Mouse (Mus musculus) liver, adult 2 months (tissue): ENCODE measurements at regions not wholly inside any gene's neighbourhood (a gene's known extent, or its start where the extent isn't known, plus 50 kb on each side); places are given as distances from the start of the nearest gene placed in this dataset.

ENCODE experiments used
- DNase-seq: peaks from one replicate; pipeline ENCODE4 v3.0.0-alpha.2; 2011; ENCODE audit warnings: low read depth, low spot score; ENCODE audit errors: extremely low read depth
- H3K27ac ChIP-seq: fragments of 200-500 bp; replicated peaks from 2 replicates; pipeline ENCODE4 v1.5.1; 2012; ENCODE audit warnings: low read depth, mild to moderate bottlenecking, control low read depth, inconsistent platforms, low read length; ENCODE audit not compliant: insufficient read depth
- H3K27me3 ChIP-seq: fragments of 200-500 bp; 2 replicates; pipeline ENCODE4 v1.6.1; 2012; ENCODE audit warnings: mild to moderate bottlenecking, moderate library complexity, low read length, inconsistent platforms; ENCODE audit not compliant: control insufficient read depth, insufficient read depth
- H3K36me3 ChIP-seq: fragments of 200-500 bp; 2 replicates; pipeline ENCODE4 v1.6.1; 2012; ENCODE audit warnings: low read length, inconsistent platforms; ENCODE audit not compliant: control insufficient read depth, insufficient read depth
- H3K4me1 ChIP-seq: fragments of 200-500 bp; 2 replicates; pipeline ENCODE4 v1.6.1; 2011; ENCODE audit warnings: low read length; ENCODE audit not compliant: control insufficient read depth, insufficient read depth
- H3K4me3 ChIP-seq: fragments of 200-500 bp; 2 replicates; pipeline ENCODE4 v1.5.1; 2011; ENCODE audit warnings: low read depth, mild to moderate bottlenecking, control low read depth, low read length, moderate library complexity; ENCODE audit not compliant: insufficient read depth
- H3K79me2 ChIP-seq: fragments of 200-500 bp; 2 replicates; pipeline ENCODE4 v1.6.1; 2012; ENCODE audit warnings: inconsistent platforms, mild to moderate bottlenecking, low read length, moderate library complexity; ENCODE audit not compliant: control insufficient read depth, insufficient read depth
- H3K9ac ChIP-seq: fragments of 200-500 bp; 2 replicates; pipeline ENCODE4 v1.6.1; 2012; ENCODE audit warnings: low read depth, mild to moderate bottlenecking, control low read depth, inconsistent platforms, low read length
- CTCF ChIP-seq: fragments of 200-500 bp; IDR thresholded peaks from 2 replicates; pipeline ENCODE4 v1.5.1; 2011; ENCODE audit warnings: low read depth, low read length, control low read depth
- POLR2A ChIP-seq: fragments of 200-500 bp; IDR thresholded peaks from 2 replicates; pipeline ENCODE4 v1.6.1; 2011; ENCODE audit warnings: low read length, control low read depth; ENCODE audit not compliant: insufficient read depth; ENCODE audit errors: extremely low read depth
- WGBS: fragments of 180-500 bp; shearing (Covaris S2); methylation state at CpG from one replicate; pipeline ENCODE4 v1.1.7; 2018; 5-methylcytosine and 5-hydroxymethylcytosine counted together

DNA sequence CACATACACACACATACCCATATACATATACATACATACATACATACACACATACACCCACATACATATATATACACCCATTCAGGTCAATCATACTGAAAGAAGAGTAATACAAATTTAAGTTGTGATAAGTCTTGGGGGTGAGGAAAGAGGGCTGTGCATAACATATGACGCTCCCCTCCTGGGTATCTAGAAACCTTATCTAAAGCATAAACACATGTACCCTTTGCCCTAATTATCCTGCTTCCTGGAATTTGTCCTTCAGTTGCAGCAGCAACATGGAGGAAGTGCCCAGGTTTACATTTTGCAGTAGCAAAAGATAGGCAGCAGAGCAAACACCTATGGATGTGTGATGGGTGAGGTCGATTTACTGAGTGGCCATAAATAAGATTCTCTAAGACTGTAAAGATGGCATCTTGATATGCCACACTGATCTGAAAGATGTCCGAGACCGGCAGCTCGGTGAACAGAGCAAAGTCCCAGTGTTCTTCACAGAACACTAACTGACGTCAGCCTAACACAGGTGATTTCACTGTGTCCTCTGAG lies 172.0 kb upstream of the Irf2bp2 start:
- DNase-seq = no peak
- H3K27ac ChIP-seq = no peak overlapping the region
- 43% methylated on average over 6 of the region's 6 CpGs for WGBS
- H3K36me3 ChIP-seq = no peaks in the 10 kb centered on the region
- no peak overlapping the region for H3K4me3 ChIP-seq
- H3K79me2 ChIP-seq = no peaks in the 10 kb centered on the region
- H3K27me3 ChIP-seq = no peaks in the 10 kb centered on the region
- H3K4me1 ChIP-seq = peaks cover 2% of the 10 kb centered on the region; the same call in 1 of the 2 replicates
- TF ChIP-seq CTCF (no peak), POLR2A (no peak)
- no peak overlapping the region for H3K9ac ChIP-seq

DNA sequence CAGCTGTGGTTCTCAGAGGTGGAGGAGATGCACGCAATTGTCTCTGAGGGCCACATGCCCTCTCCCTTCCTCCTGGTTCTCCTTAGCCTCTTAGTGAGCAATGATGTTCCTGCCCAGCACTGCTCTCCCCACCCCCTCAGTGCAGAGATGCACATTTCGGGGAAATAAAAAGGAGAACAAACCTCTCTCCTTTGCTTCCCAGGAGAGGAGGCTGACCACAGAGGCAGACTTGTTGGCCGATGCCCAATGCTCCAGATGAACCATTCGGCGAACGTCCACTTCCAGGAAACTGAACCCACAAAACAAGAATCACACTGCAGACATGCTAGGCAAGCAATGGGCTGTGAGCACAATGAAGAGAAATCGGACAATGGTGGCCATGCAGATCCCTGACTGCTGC lies 169.8 kb upstream of the Irf2bp2 start:
- WGBS = 87% methylated on average over 7 of the region's 7 CpGs
- H3K9ac ChIP-seq = no peak overlapping the region
- peaks cover 2% of the 10 kb centered on the region; the same call in 1 of the 2 replicates for H3K4me1 ChIP-seq
- H3K36me3 ChIP-seq = no peaks in the 10 kb centered on the region
- no peak overlapping the region for H3K4me3 ChIP-seq
- no peak for TF ChIP-seq CTCF
- no peak for TF ChIP-seq POLR2A
- no peak for DNase-seq
- H3K27me3 ChIP-seq = no peaks in the 10 kb centered on the region
- H3K79me2 ChIP-seq = no peaks in the 10 kb centered on the region
- H3K27ac ChIP-seq = no peak overlapping the region

DNA sequence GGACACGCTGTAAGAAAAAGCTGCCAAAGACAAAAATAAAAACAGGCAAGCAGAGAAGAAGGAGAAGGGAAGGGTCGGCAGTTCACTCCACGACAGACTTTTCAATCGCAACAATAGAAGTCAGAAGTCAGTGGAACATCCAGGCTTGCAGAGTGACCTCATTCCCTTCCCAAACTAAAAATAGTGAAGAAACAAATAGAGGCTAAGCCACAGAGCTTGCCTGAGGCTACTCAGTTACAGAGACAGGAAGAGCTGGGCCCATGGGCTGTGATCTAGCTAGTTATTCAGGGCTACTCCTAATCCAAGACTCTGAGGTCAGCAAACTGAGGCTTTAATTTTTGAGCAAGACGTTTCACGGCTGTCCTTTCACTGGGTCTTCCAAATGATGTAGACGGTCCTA lies 165.9 kb upstream of the Irf2bp2 start:
- WGBS = 82% methylated on average over 7 of the region's 7 CpGs
- H3K27ac ChIP-seq = no peak overlapping the region

DNA sequence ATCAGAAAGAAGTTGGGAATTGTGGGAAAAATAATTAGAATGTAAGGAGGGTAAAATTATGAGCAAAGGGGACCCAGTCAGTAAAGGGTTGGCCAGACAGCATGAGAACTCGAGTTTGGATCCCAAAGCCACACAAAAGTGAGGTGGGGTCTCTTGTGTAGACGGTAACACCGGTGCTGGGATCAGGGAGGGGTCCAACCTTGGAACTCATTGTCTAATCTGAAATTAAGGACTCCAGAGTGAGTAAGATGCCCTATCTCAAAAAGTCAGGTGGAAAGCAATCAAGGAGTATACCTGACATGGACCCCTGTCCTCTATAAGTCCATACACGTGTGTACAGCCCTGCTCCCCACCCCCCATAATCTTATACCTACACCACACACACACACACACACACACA lies 165.2 kb upstream of the Irf2bp2 start:
- no peak for DNase-seq
- no peaks in the 10 kb centered on the region for H3K36me3 ChIP-seq
- H3K9ac ChIP-seq = no peak overlapping the region
- no peak overlapping the region for H3K27ac ChIP-seq
- peaks cover 4% of the 10 kb centered on the region; the same call in 1 of the 2 replicates for H3K4me1 ChIP-seq
- TF ChIP-seq POLR2A = no peak
- no peak for TF ChIP-seq CTCF
- 92% methylated on average over 4 of the region's 4 CpGs for WGBS
- no peaks in the 10 kb centered on the region for H3K79me2 ChIP-seq
- H3K4me3 ChIP-seq = no peak overlapping the region
- no peaks in the 10 kb centered on the region for H3K27me3 ChIP-seq

More for the DNA sequence above, 165.9 kb upstream of the Irf2bp2 start:
- Histone ChIP-seq H3K27me3 (no peaks in the 10 kb centered on the region), H3K4me1 (peaks cover 2% of the 10 kb centered on the region; the same call in 1 of the 2 replicates), H3K9ac (no peak overlapping the region), H3K79me2 (no peaks in the 10 kb centered on the region), H3K36me3 (no peaks in the 10 kb centered on the region), H3K4me3 (no peak overlapping the region)
- TF ChIP-seq CTCF (no peak), POLR2A (no peak)
- no peak for DNase-seq

DNA sequence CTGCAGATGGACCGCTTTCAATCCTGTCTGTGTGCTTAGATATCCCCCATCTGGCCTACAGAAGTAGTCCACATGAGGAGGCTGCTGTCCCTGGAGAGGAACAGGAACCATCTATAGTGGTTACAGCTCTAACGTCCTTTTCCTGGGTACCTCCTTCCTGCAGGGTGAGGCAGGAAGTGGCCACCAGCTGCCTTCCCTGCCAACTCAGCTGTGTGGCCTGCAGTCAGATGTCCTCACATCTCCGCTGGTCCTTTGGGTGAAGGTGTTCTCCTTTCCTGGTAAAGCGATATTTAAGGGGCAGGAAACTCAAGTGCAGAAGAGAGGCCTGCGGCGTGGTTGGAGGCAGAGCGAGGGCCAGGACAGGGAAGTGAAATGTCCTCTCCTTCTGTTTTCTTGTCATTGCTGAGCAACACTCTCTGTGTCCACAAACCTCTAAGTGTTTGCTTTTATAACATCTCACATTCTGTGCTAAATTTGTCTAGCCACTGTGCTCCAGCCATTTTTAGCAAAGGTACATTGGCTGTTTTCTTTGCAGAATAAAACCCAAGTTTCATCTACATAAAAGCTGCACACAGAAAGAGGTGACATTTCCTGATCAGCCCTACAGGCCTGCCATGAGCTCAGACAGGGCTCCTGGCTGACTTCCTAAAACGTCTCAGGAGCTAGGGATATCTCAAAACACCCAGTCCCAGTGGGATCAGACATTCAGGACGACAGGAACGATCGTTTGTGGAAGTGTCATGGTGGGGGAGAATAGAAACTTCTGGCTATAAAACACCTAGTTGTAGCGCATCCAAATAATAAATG lies 164.4 kb upstream of the Irf2bp2 start:
- Histone ChIP-seq H3K9ac (no peak overlapping the region), H3K4me1 (peaks cover 4% of the 10 kb centered on the region; the same call in 1 of the 2 replicates), H3K36me3 (no peaks in the 10 kb centered on the region), H3K27ac (0 out of 2 replicates have a peak overlapping the region, but pooled peaks have one; percentile 1), H3K79me2 (no peaks in the 10 kb centered on the region), H3K4me3 (no peak overlapping the region), H3K27me3 (no peaks in the 10 kb centered on the region)
- 79% methylated on average over 12 of the region's 12 CpGs for WGBS
- no peak for TF ChIP-seq POLR2A
- TF ChIP-seq CTCF = 0 out of 2 replicates have a peak, but pooled peaks have one; percentile 1
- peak; percentile 36 for DNase-seq
